Mouse (Mus musculus) ES-Bruce4 (cell line): ENCODE results near the gene Smim12.

ENCODE experiments used
- EP300 ChIP-seq: IDR thresholded peaks from 2 replicates; pipeline ENCODE4 v1.6.1; 2011; ENCODE audit warnings: low read depth, low read length; ENCODE audit not compliant: insufficient read depth
- POLR2A ChIP-seq: IDR thresholded peaks from one replicate; pipeline ENCODE4 v1.8.1; 2011; ENCODE audit warnings: low read length; ENCODE audit not compliant: insufficient read depth

- no peak for TF ChIP-seq POLR2A
- TF ChIP-seq EP300 = no peak
Measured at GRCm38 (mm10) chr4:127215103-127215502, 28.5 kb upstream of the Smim12 start.
